Mouse (Mus musculus) adrenal gland, adult 18-20 months (tissue): ENCODE data around the gene Mafg. TPM values are rescaled to one million over a fixed set of nuclear protein-coding genes. Genes with fewer than 3 reads are reported as not detected.

Experiments
- microRNA-seq, 2 experiments: library from miRNA; unstranded; fragments of <30 nt; microRNA quantifications; one replicate each; pipeline ENCODE4 v1.2.0; 2021; ENCODE audit warnings: borderline number of aligned reads in 2 of 2
- total RNA-seq, 2 experiments: library from RNA; stranded (reverse); gene quantifications; 1 replicate in 1 of 2; 2 replicates in 1 of 2; pipeline ENCODE4 v1.2.3; 2021

Mafg gene
- total RNA-seq, 2 experiments from 2014 or later: 56.3 to 69.3 TPM

Small RNA genes within 50 kb of the gene (microRNA-seq; reads per million reads assigned to microRNA genes)
- gene Mir6936: 0 to 2.4 reads per million in 2 experiments

Other genes starting within 250 kb of the Mafg start
- gene Nploc4, start 195.9 kb downstream of the Mafg start, total RNA-seq: 10 to 100 TPM; 85.2 to 95.8 TPM
- 1 to 10 TPM in 1 of 2 experiments, not detected in 1; 4.5 TPM for gene Tspan10, start 191.0 kb downstream of the Mafg start, total RNA-seq
- under 1 TPM in 1 of 2 experiments, not detected in 1; 0.27 TPM for gene Pde6g, start 180.1 kb downstream of the Mafg start, total RNA-seq
- gene Oxld1, start 175.5 kb downstream of the Mafg start, total RNA-seq: 10 to 100 TPM; 19.8 to 30.4 TPM
- 10 to 100 TPM; 36.0 to 37.3 TPM for gene Ccdc137, start 175.5 kb downstream of the Mafg start, total RNA-seq
- gene Arl16, start 166.0 kb downstream of the Mafg start, total RNA-seq: 10 to 100 TPM; 21.5 to 22.3 TPM
- gene Mrpl12, start 149.0 kb downstream of the Mafg start, total RNA-seq: 100 to 1,000 TPM; 104 to 140 TPM
- 100 to 1,000 TPM in 1 of 2 experiments, 10 to 100 TPM in 1; 97.2 to 106 TPM for gene Slc25a10, start 141.8 kb downstream of the Mafg start, total RNA-seq
- 1 to 10 TPM in 1 of 2 experiments, under 1 TPM in 1; 0.96 to 3.0 TPM for gene Gcgr, start 102.9 kb downstream of the Mafg start, total RNA-seq
- 10 to 100 TPM; 46.6 to 57.8 TPM for gene Mcrip1, start 83.9 kb downstream of the Mafg start, total RNA-seq
- 1 to 10 TPM in 1 of 2 experiments, under 1 TPM in 1; 0.42 to 1.1 TPM for gene Ppp1r27, start 82.5 kb downstream of the Mafg start, total RNA-seq
- 100 to 1,000 TPM; 440 to 468 TPM for gene P4hb, start 60.3 kb downstream of the Mafg start, total RNA-seq
- 100 to 1,000 TPM; 326 to 340 TPM for gene Arhgdia, start 52.0 kb downstream of the Mafg start, total RNA-seq
- gene Alyref, start 35.2 kb downstream of the Mafg start, total RNA-seq: 10 to 100 TPM; 80.7 to 92.4 TPM
- gene Anapc11, start 35.2 kb downstream of the Mafg start, total RNA-seq: 10 to 100 TPM; 75.5 to 95.4 TPM
- gene Npb, start 25.1 kb downstream of the Mafg start, total RNA-seq: 1 to 10 TPM in 1 of 2 experiments, not detected in 1; 1.2 TPM
- gene Pcyt2, start 15.7 kb downstream of the Mafg start, total RNA-seq: 100 to 1,000 TPM; 300 to 301 TPM
- 10 to 100 TPM; 34.3 to 70.6 TPM for gene Sirt7, start 8.4 kb downstream of the Mafg start, total RNA-seq
- 1 to 10 TPM; 1.4 to 2.1 TPM for gene Pycr1, start 10.2 kb upstream of the Mafg start, total RNA-seq
- gene Myadml2, start 14.6 kb upstream of the Mafg start, total RNA-seq: under 1 TPM in 1 of 2 experiments, not detected in 1; 0.99 TPM
- gene Notum, start 27.6 kb upstream of the Mafg start, total RNA-seq: 1 to 10 TPM; 2.8 to 6.6 TPM
- gene Aspscr1, start 39.4 kb upstream of the Mafg start, total RNA-seq: 10 to 100 TPM; 62.6 to 77.7 TPM
- 10 to 100 TPM; 46.3 to 52.8 TPM for gene Cenpx, start 80.1 kb upstream of the Mafg start, total RNA-seq
- 10 to 100 TPM; 24.6 to 30.3 TPM for gene Lrrc45, start 80.3 kb upstream of the Mafg start, total RNA-seq
- gene Rac3, start 87.9 kb upstream of the Mafg start, total RNA-seq: 10 to 100 TPM in 1 of 2 experiments, 1 to 10 TPM in 1; 6.6 to 15.5 TPM
- gene Dcxr, start 93.7 kb upstream of the Mafg start, total RNA-seq: 100 to 1,000 TPM in 1 of 2 experiments, 10 to 100 TPM in 1; 27.6 to 104 TPM
- gene Cbr2, start 98.5 kb upstream of the Mafg start, total RNA-seq: 10 to 100 TPM in 1 of 2 experiments, 1 to 10 TPM in 1; 6.4 to 14.9 TPM
- 10 to 100 TPM; 10.1 to 14.6 TPM for gene Hmga1b, start 129.2 kb upstream of the Mafg start, total RNA-seq
- 10 to 100 TPM; 18.5 to 19.4 TPM for gene Rfng, start 150.6 kb upstream of the Mafg start, total RNA-seq
- 100 to 1,000 TPM; 118 to 138 TPM for gene Gps1, start 150.7 kb upstream of the Mafg start, total RNA-seq
- gene Dus1l, start 162.8 kb upstream of the Mafg start, total RNA-seq: 10 to 100 TPM; 47.8 to 57.2 TPM
- 1,000 to 10,000 TPM; 2,155 to 5,020 TPM for gene Fasn, start 190.9 kb upstream of the Mafg start, total RNA-seq